Comparison of ENCODE assay signal across 20 mouse cellular contexts in the genomic region with DNA sequence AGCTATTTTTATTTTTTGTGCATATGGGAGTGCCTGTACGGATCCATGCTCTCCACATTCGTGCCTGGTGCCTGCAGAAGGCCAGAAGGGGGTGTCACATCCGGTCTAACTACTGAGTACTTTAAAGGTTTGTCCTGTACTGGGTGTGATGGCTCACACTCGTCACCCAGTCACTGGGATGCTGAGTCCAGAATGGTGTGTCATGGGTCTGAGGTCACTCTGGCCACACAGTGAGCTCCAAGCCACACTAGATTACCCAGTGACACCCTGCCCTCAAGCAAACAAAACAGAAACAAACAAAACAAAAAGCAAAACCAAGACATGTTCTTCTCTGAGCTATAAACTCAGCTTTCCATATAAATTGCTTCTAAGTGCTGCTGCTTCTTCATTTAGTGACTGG. TPM values are rescaled to one million over a fixed set of nuclear protein-coding genes. Genes with fewer than 3 reads are reported as not detected.
DNase-seq lines count a peak whose midpoint lies in the region; ATAC-seq and TF ChIP-seq lines count a peak whose summit lies in the region.
"Had no signal": no experiment of that assay in that cellular context is flagged by ENCODE, and none has a peak within 500 bp of the region (broad histone marks: within the 10 kb centered on the region; RNA-seq: fewer than 3 reads in every experiment).

No protein-coding gene starts in this region.

- no peak overlapping the region for H3K27ac ChIP-seq in heart, embryonic 11.5 days (ENCODE audit: low read depth, low read length)
- H3K27ac ChIP-seq in liver, postnatal 0 days (ENCODE audit: low read depth) = peak overlapping the region; percentile 78; the same call in 1 of the 2 replicates
- H3K27ac ChIP-seq in liver, embryonic 11.5 days (ENCODE audit: low read depth, low read length) = no peak overlapping the region
- H3K27ac ChIP-seq in stomach, postnatal 0 days (replicated peaks) = no peak overlapping the region
- H3K27ac ChIP-seq: embryonic facial prominence, embryonic 10.5 days; embryonic facial prominence, embryonic 12.5 days; forebrain, embryonic 12.5 days; forebrain, embryonic 15.5 days had no signal

- ATAC-seq in heart, embryonic 11.5 days (replicated peaks; ENCODE audit: insufficient number of reproducible peaks, low FRiP score, low TSS enrichment) = no peak
- ATAC-seq in liver, postnatal 0 days = peak; percentile 69
- no peak for ATAC-seq in liver, embryonic 11.5 days (replicated peaks; ENCODE audit: low FRiP score)
- peak; percentile 53 for ATAC-seq in stomach, postnatal 0 days (ENCODE audit: low FRiP score, low TSS enrichment)
- ATAC-seq: forebrain, embryonic 15.5 days; forebrain, postnatal 0 days had no signal

- peaks cover 13% of the 10 kb centered on the region for H3K36me3 ChIP-seq in heart, embryonic 11.5 days (ENCODE audit: control insufficient read depth, insufficient read depth, low read length)
- H3K36me3 ChIP-seq in liver, postnatal 0 days (replicated peaks; ENCODE audit: insufficient read depth, low read length) = peaks cover 2% of the 10 kb centered on the region
- H3K36me3 ChIP-seq in liver, embryonic 11.5 days (ENCODE audit: control insufficient read depth, insufficient read depth, low read length) = peaks cover 21% of the 10 kb centered on the region
- peaks cover 50% of the 10 kb centered on the region for H3K36me3 ChIP-seq in myocyte (ENCODE audit: control insufficient read depth, insufficient read depth)
- peaks cover 7% of the 10 kb centered on the region for H3K36me3 ChIP-seq in stomach, postnatal 0 days (ENCODE audit: control insufficient read depth, insufficient read depth, low read length)

- H3K4me2 ChIP-seq in heart, embryonic 11.5 days = no peak overlapping the region
- H3K4me2 ChIP-seq in liver, postnatal 0 days (ENCODE audit: low read depth, low read length) = no peak overlapping the region
- H3K4me2 ChIP-seq in liver, embryonic 11.5 days = no peak overlapping the region
- no peak overlapping the region for H3K4me2 ChIP-seq in myocyte (ENCODE audit: low read depth)
- no peak overlapping the region for H3K4me2 ChIP-seq in stomach, postnatal 0 days (replicated peaks; ENCODE audit: low read depth)
- H3K4me2 ChIP-seq: embryonic facial prominence, embryonic 12.5 days; forebrain, embryonic 12.5 days; forebrain, embryonic 15.5 days had no signal

- peaks cover 7% of the 10 kb centered on the region; the same call in 1 of the 2 replicates for H3K9me3 ChIP-seq in heart, embryonic 11.5 days (replicated peaks; ENCODE audit: control insufficient read depth, low read length)
- peaks cover 3% of the 10 kb centered on the region; the same call in 1 of the 2 replicates for H3K9me3 ChIP-seq in liver, postnatal 0 days (ENCODE audit: low read length)
- peaks cover 7% of the 10 kb centered on the region; the same call in 1 of the 2 replicates for H3K9me3 ChIP-seq in liver, embryonic 11.5 days (ENCODE audit: control insufficient read depth, low read length)
- peaks cover 7% of the 10 kb centered on the region; the same call in 1 of the 2 replicates for H3K9me3 ChIP-seq in stomach, postnatal 0 days (ENCODE audit: control insufficient read depth, low read length)
- H3K9me3 ChIP-seq: forebrain, embryonic 15.5 days had no signal

- no peak overlapping the region for H3K9ac ChIP-seq in heart, embryonic 11.5 days (ENCODE audit: low read depth, low read length)
- H3K9ac ChIP-seq in liver, postnatal 0 days (replicated peaks) = no peak overlapping the region
- no peak overlapping the region for H3K9ac ChIP-seq in liver, embryonic 11.5 days (ENCODE audit: low read depth, low read length)
- H3K9ac ChIP-seq in stomach, postnatal 0 days (ENCODE audit: low read length) = no peak overlapping the region
- H3K9ac ChIP-seq: embryonic facial prominence, embryonic 12.5 days; forebrain, embryonic 12.5 days; forebrain, embryonic 15.5 days; forebrain, postnatal 0 days had no signal

- 83% methylated on average over 4 of the region's 4 CpGs for WGBS in heart, embryonic 11.5 days (ENCODE audit: insufficient replicate concordance)
- 78% methylated on average over 4 of the region's 4 CpGs for WGBS in liver, postnatal 0 days (ENCODE audit: insufficient replicate concordance)
- WGBS in liver, embryonic 11.5 days = 92% methylated on average over 4 of the region's 4 CpGs
- 89% methylated on average over 4 of the region's 4 CpGs for WGBS in stomach, postnatal 0 days

- no peak for TF ChIP-seq CTCF in liver, postnatal 0 days (IDR thresholded peaks at IDR 0.05; ENCODE audit: low read depth)
- no peak for TF ChIP-seq CTCF in stomach, postnatal 0 days (IDR thresholded peaks at IDR 0.05; ENCODE audit: low read depth)

- H3K4me3 ChIP-seq in heart, embryonic 11.5 days (ENCODE audit: low read depth, low read length) = no peak overlapping the region
- no peak overlapping the region for H3K4me3 ChIP-seq in liver, postnatal 0 days (ENCODE audit: low read depth, low read length)
- H3K4me3 ChIP-seq in liver, embryonic 11.5 days (ENCODE audit: low read depth, low read length) = no peak overlapping the region
- H3K4me3 ChIP-seq in myocyte = no peak overlapping the region
- H3K4me3 ChIP-seq in stomach, postnatal 0 days (ENCODE audit: low read depth, low read length) = no peak overlapping the region
- H3K4me3 ChIP-seq: embryonic facial prominence, embryonic 10.5 days; embryonic facial prominence, embryonic 12.5 days; forebrain, embryonic 12.5 days; forebrain, embryonic 15.5 days had no signal

- TF ChIP-seq EP300 in liver, postnatal 0 days (IDR thresholded peaks at IDR 0.05; ENCODE audit: low read depth) = no peak
- TF ChIP-seq EP300 in stomach, postnatal 0 days (optimal IDR thresholded peaks at IDR 0.05) = no peak

- no peak for TF ChIP-seq POLR2A in myocyte (IDR thresholded peaks at IDR 0.05; ENCODE audit: insufficient read length, low read depth)

- no peaks in the 10 kb centered on the region for H3K27me3 ChIP-seq in heart, embryonic 11.5 days (ENCODE audit: control insufficient read depth, insufficient read depth, low read length)
- H3K27me3 ChIP-seq in liver, postnatal 0 days (ENCODE audit: insufficient read depth, low read length) = no peaks in the 10 kb centered on the region
- no peaks in the 10 kb centered on the region for H3K27me3 ChIP-seq in liver, embryonic 11.5 days (replicated peaks; ENCODE audit: control insufficient read depth, insufficient read depth, low read length)
- no peaks in the 10 kb centered on the region for H3K27me3 ChIP-seq in myocyte (ENCODE audit: control insufficient read depth, insufficient read depth, insufficient read length)
- H3K27me3 ChIP-seq in stomach, postnatal 0 days (ENCODE audit: control insufficient read depth, insufficient read depth, low read length) = no peaks in the 10 kb centered on the region
- H3K27me3 ChIP-seq: embryonic facial prominence, embryonic 12.5 days; forebrain, embryonic 12.5 days; forebrain, embryonic 15.5 days had no signal

- peak; percentile 39 for DNase-seq in heart, adult 11 months
- DNase-seq in liver, postnatal 0 days = no peak
- no peak for DNase-seq in liver, embryonic 11.5 days (ENCODE audit: low spot score)
- DNase-seq in stomach, postnatal 0 days (ENCODE audit: low spot score) = no peak
- no peak for DNase-seq in adrenal gland, postnatal 14 days
- DNase-seq: adrenal gland, adult 2 months; adrenal gland, postnatal 10 days; adrenal gland, postnatal 36 days; cerebellum, adult 11-12 months; cerebellum, adult 2 months; cerebellum, adult 9-10 months; cerebellum, postnatal 10 days; cerebellum, postnatal 25 days; forebrain, postnatal 0 days had no signal

- H3ac ChIP-seq in myocyte (ENCODE audit: control insufficient read depth, insufficient read length) = no peak overlapping the region

- H3K4me1 ChIP-seq in heart, embryonic 11.5 days (ENCODE audit: control insufficient read depth, insufficient read depth, low read length) = peaks cover 17% of the 10 kb centered on the region
- peaks cover 6% of the 10 kb centered on the region for H3K4me1 ChIP-seq in liver, postnatal 0 days (ENCODE audit: insufficient read depth)
- peaks cover under 1% of the 10 kb centered on the region; the same call in 1 of the 2 replicates for H3K4me1 ChIP-seq in liver, embryonic 11.5 days (replicated peaks; ENCODE audit: control insufficient read depth, insufficient read depth, low read length)
- no peaks in the 10 kb centered on the region; the same call in 1 of the 2 replicates for H3K4me1 ChIP-seq in stomach, postnatal 0 days (replicated peaks; ENCODE audit: control insufficient read depth, insufficient read depth)

- peaks cover 20% of the 10 kb centered on the region for H3K79me2 ChIP-seq in myocyte (ENCODE audit: control insufficient read depth, insufficient read depth)

TF ChIP-seq in myocyte, 11 proteins besides CTCF, POLR2A, EP300 and RAD21:
- TF ChIP-seq CEBPB (IDR thresholded peaks at IDR 0.05; ENCODE audit: insufficient read depth, poor library complexity, severe bottlenecking) (no peak), SRF (IDR thresholded peaks at IDR 0.05; ENCODE audit: control insufficient read depth, insufficient read length, low read depth) (peak; percentile 9)

RNA-seq across cellular contexts. Expression of a gene that starts 17.9 kb away (rescaled TPM):
- polyA plus RNA-seq in heart, embryonic 11.5 days (2014; fragmentation: Nextera tagmentation; extraction: Ambion mirVana) = 22.0 and 22.6 TPM in 2 replicates
- 5.5 and 5.9 TPM in 2 replicates for polyA plus RNA-seq in liver, postnatal 0 days (2015; fragmentation: Nextera tagmentation; extraction: Ambion mirVana)
- polyA plus RNA-seq in liver, embryonic 11.5 days (2014; fragmentation: Nextera tagmentation; extraction: Ambion mirVana) = 24.8 and 25.8 TPM in 2 replicates
- 9.3 TPM for polyA plus RNA-seq in myocyte (2012; fragmentation: generic; extraction: Trizol)
- 7.3 and 8.3 TPM in 2 replicates for polyA plus RNA-seq in stomach, postnatal 0 days (2015; fragmentation: Nextera tagmentation; extraction: Ambion mirVana)
- total RNA-seq in adrenal gland, postnatal 14 days (2021) = 38.4 and 43.1 TPM in 2 replicates

Comparison
In these comparisons a context has a peak if more than half of its experiments do, and no peak if none do; other contexts are left out.
1. ATAC-seq: peak in liver, postnatal 0 days (single experiment) and stomach, postnatal 0 days (single experiment); none in heart, embryonic 11.5 days (single experiment) and liver, embryonic 11.5 days (single experiment).